Mouse (Mus musculus) embryonic stem cell, embryonic (primary cell): Measurements from ENCODE around the gene Tgoln1.

Experiments
- CTCF ChIA-PET, 4 experiments: fragments of 300-600 bp in 2 of 4; fragments of 350-600 bp in 2 of 4; sonication (Branson Sonifier 250); formaldehyde crosslinking; loops; one replicate each; lab custom pipeline; 2022; ENCODE audit warnings: inconsistent platforms in 2 of 4; lab: Charles Lee
- POLR2A ChIA-PET, 4 experiments: fragments of 300-600 bp in 2 of 4; fragments of 350-600 bp in 2 of 4; sonication (Branson Sonifier 250); formaldehyde crosslinking; loops; one replicate each; lab custom pipeline; 2022; ENCODE audit warnings: antibody characterized with exemption in 4 of 4, inconsistent platforms in 1 of 4; lab: Charles Lee

Gene Tgoln1

DNA sequence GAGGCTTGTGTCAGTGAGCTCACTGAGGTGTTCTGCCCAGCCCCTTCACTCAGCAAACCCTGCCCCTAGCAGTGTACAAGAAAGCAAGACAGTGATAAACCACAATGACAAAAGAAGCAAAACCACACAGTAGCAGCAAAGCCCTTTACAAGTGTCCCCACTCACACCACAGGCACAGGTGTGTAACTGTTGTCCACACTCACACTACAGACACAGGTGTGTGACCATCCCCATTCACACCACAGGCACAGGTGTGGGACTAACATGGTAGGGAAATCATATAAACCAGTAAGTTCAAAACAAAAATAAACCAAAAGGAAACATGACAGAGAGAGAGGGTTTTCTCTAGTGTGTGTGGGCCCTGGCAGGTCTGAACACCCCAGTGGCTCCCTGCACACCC lies 28.5 kb downstream of the Tgoln1 start:
- POLR2A ChIA-PET, result interaction anchor here in 1 of 4 experiments (1.9 kb wide), 1 partner anchor 11 kb away, joined by 5 read pairs; the partner anchor contains the start of genes Elmod3 and Retsat

DNA sequence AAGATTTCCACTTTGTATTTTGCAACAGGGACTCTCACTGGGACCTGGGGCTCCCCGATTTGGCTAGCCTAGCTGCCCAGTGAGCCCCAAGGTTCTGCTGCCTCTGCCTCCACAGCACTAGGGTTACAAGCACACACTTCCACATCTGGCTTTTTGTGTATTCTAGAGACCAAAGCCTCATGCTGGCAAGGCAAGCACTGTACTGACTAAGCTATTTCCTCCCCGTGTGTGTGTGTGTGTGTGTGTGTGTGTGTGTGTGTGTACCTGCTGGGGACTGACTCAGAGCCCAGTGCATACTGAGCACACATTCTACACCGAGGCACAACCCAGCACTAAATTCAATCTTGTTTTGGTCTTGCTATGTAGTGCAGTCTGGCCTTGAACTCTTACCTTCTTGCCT lies 30.1 kb downstream of the Tgoln1 start:
- ChIA-PET POLR2A (interaction anchor here in 1 of 4 experiments (0.5 kb wide), 1 partner anchor 371 kb away, joined by 3 read pairs; no protein-coding TSS in a partner anchor), CTCF (no interaction called here)

More for the DNA sequence above, 28.5 kb downstream of the Tgoln1 start:
- CTCF ChIA-PET, result interaction anchor here in 1 of 4 experiments (1.0 kb wide), 1 partner anchor 180 kb away, joined by 6 read pairs; no protein-coding TSS in a partner anchor

GRCm38 (mm10) chr6:72584154-72584553 lies 32.6 kb downstream of the Tgoln1 start:
- CTCF ChIA-PET, result no interaction called here
- POLR2A ChIA-PET, result interaction anchor here in 3 of 4 experiments (0.7 to 1.7 kb wide), 5 partner anchors 14 to 152 kb away, joined by 3 to 6 read pairs (median 4); partner anchors contain the start of genes Elmod3 (in 2 of the 3), Retsat (in 2 of the 3) and Mat2a (in 1 of the 3)

DNA sequence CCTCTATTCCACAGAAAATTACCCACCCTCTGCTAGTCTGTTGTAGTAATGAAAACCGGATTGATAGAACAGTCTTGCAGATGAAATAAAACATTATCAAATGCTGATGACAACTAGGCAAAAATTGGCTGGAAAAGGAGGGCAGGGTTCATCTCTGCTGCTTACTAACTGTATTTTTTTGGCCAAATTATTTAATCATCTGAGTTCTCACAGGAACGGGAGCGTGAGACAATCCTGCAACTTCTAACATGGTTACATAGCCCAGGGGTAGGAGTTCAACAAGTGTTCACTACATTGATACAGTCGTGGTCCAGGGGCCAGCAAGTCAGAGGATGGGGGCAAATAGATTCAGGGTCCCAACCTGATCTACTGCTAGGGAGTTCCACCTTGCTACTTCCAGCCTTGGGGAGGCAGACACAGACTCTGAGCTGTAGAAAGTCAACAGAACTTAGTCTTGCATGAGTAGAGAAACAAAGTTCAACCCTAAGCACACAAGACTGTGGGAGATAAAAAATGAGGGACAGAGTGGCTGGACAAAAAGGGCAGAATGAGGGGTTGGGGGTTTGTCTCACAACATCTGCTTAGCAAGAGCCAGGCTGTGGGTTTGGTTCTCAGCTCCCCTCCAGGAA lies 33.5 kb downstream of the Tgoln1 start:
- ChIA-PET POLR2A (interaction anchor here in 2 of 4 experiments (0.8 to 1.7 kb wide), 2 partner anchors 15 to 151 kb away, joined by 3 read pairs; partner anchors contain the start of genes Elmod3 (in 1 of the 2) and Retsat (in 1 of the 2)), CTCF (no interaction called here)

- POLR2A ChIA-PET, result interaction anchor here in 1 of 4 experiments (1.2 kb wide), 2 partner anchors 17 to 34 kb away, joined by 3 read pairs; partner anchors contain the start of gene Tgoln1
- CTCF ChIA-PET, result interaction anchor here in 3 of 4 experiments (0.6 to 1.4 kb wide), 4 partner anchors 8 to 20 kb away, joined by 3 read pairs; no protein-coding TSS in a partner anchor
These were observed 35.0 kb downstream of the Tgoln1 start for GRCm38 (mm10) chr6:72581625-72582382.

DNA sequence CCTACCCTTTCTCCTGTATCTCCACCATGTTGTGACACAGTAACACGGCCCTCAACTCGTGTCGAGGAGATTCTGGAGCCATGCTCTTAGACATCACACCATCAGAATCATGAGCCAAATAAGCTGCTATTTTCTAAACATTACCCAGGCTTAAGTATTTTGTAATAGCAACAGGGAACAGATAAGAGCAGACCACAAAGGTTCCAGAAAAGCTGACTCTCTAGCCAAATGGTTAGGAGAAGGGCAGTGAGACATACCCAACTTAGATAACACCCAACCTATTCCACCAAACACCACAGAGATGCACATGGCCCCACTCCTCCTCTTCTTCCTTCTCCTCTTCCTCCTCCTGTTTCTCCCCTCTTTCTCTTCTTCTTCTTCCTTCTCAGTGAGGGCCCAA lies 40.8 kb downstream of the Tgoln1 start:
- POLR2A ChIA-PET, result interaction anchor here in 1 of 4 experiments (0.6 to 2.3 kb wide), 2 partner anchors 51 to 136 kb away, joined by 3 to 6 read pairs; partner anchors contain the start of gene Mat2a
- CTCF ChIA-PET, result interaction anchor here in 1 of 4 experiments (0.6 kb wide), 1 partner anchor 185 kb away, joined by 9 read pairs; the partner anchor contains the start of gene Vamp8

- POLR2A ChIA-PET, result interaction anchor here in 1 of 4 experiments (1.4 to 1.5 kb wide), 2 partner anchors 33 to 132 kb away, joined by 3 read pairs; partner anchors contain the start of gene Mat2a
- CTCF ChIA-PET, result interaction anchor here in 1 of 4 experiments (0.7 kb wide), 1 partner anchor 903 kb away, joined by 3 read pairs; no protein-coding TSS in a partner anchor
These were observed 45.0 kb downstream of the Tgoln1 start for GRCm38 (mm10) chr6:72571826-72572225.

GRCm38 (mm10) chr6:72570644-72571397 lies 46.0 kb downstream of the Tgoln1 start:
- ChIA-PET POLR2A (interaction anchor here in 1 of 4 experiments (0.5 kb wide), 1 partner anchor 174 kb away, joined by 3 read pairs; no protein-coding TSS in a partner anchor), CTCF (interaction anchor here in 1 of 4 experiments (0.5 to 1.5 kb wide), 2 partner anchors 30 to 35 kb away, joined by 3 to 4 read pairs; no protein-coding TSS in a partner anchor)

- POLR2A ChIA-PET, result interaction anchor here in 2 of 4 experiments (0.6 to 1.5 kb wide), 3 partner anchors 9 to 1160 kb away, joined by 3 read pairs; no protein-coding TSS in a partner anchor
- CTCF ChIA-PET, result interaction anchor here in 1 of 4 experiments (0.6 kb wide), 1 partner anchor 10 kb away, joined by 11 read pairs; no protein-coding TSS in a partner anchor
These were observed 48.1 kb downstream of the Tgoln1 start for GRCm38 (mm10) chr6:72568736-72569135.

- CTCF ChIA-PET, result interaction anchor here in 3 of 4 experiments (0.6 to 1.1 kb wide), 10 partner anchors 18 to 261 kb away, joined by 3 to 5 read pairs (median 3); no protein-coding TSS in a partner anchor
- POLR2A ChIA-PET, result interaction anchor here in 2 of 4 experiments (0.8 to 1.5 kb wide), 6 partner anchors 10 to 138 kb away, joined by 3 to 5 read pairs (median 3); partner anchors contain the start of gene Mat2a (in 1 of the 2)
These were observed 49.3 kb downstream of the Tgoln1 start for GRCm38 (mm10) chr6:72567508-72567907.

- CTCF ChIA-PET, result interaction anchor here (0.6 to 1.7 kb wide), 22 partner anchors 8 to 263 kb away, joined by 3 to 15 read pairs (median 3); no protein-coding TSS in a partner anchor
- POLR2A ChIA-PET, result interaction anchor here in 3 of 4 experiments (0.8 to 1.9 kb wide), 7 partner anchors 31 to 141 kb away, joined by 3 to 9 read pairs (median 5); partner anchors contain the start of gene Mat2a (in 1 of the 3)
These were observed 50.8 kb downstream of the Tgoln1 start for GRCm38 (mm10) chr6:72566044-72566443.

DNA sequence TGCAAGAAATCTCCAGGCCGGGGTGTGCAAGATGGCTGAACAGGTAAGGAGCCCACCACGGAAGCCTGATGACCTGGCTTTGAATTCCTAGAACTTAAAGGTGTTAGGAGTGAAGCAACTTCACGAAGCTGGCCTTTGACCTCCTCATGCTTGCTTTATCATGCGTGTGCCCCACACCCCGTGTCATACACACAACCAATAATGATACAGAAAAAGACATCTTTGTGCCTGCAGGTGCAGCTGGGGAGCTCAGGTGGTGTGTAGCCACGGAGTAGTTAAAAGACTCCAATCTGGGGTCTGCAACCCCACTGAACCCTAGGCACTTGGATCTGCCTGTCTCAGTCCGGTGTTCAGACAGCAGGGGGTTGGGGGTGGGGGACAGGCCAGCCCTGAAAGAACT lies 51.3 kb downstream of the Tgoln1 start:
- ChIA-PET POLR2A (interaction anchor here in 3 of 4 experiments (0.6 to 1.9 kb wide), 8 partner anchors 30 to 424 kb away, joined by 3 to 9 read pairs (median 5); partner anchors contain the start of gene Mat2a (in 1 of the 3)), CTCF (interaction anchor here in 3 of 4 experiments (0.6 to 1.7 kb wide), 12 partner anchors 12 to 160 kb away, joined by 3 to 15 read pairs (median 3); no protein-coding TSS in a partner anchor)

DNA sequence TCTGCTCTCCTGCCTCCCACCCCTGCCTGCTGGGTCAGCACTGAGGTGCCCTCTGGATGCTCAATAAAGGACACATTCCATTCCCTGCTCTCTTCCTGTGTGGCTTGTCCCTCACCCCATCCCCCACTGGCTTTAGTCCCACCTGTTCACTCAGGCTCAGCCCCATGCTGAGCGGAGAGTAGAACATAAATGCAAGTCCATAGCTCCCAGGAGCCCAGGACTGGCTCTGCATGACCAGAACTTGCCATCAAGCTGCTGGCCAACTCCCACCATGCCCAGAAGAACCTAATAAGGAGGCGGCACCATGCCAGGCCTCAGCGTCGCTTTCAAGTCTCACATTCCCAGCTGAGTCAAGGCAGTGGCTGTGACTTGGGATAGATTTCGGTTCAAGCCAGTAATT lies 53.9 kb downstream of the Tgoln1 start:
- POLR2A ChIA-PET, result interaction anchor here in 3 of 4 experiments (0.6 to 2.1 kb wide), 8 partner anchors 13 to 167 kb away, joined by 3 to 11 read pairs (median 4); partner anchors contain the start of genes Elmod3 (in 1 of the 3), Ggcx (in 1 of the 3), Mat2a (in 1 of the 3) and Retsat (in 1 of the 3)
- CTCF ChIA-PET, result interaction anchor here in 2 of 4 experiments (0.6 to 2.4 kb wide), 7 partner anchors 28 to 253 kb away, joined by 3 to 15 read pairs (median 4); no protein-coding TSS in a partner anchor

DNA sequence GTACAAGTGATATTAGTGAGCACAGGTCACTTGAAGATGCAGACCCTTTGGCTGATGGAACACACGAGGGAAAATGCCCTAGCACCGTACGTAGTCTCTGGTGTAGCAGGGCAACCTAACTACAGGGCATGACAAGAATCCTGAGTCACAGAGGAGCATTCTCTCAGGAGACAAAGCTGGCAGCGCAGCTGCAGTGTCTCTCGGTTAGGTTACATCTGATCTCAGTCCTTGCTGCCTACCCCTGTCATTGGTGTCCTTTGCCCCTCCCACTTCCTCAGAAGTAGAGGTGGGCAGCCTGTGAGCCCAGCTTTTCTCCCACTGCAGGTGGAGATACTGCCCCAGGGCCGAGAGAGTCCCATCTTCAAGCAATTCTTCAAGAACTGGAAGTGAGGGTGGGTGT lies 54.3 kb downstream of the Tgoln1 start:
- ChIA-PET CTCF (interaction anchor here in 1 of 4 experiments (0.8 to 2.4 kb wide), 3 partner anchors 27 to 253 kb away, joined by 3 to 7 read pairs (median 3); no protein-coding TSS in a partner anchor), POLR2A (interaction anchor here in 3 of 4 experiments (0.6 to 2.1 kb wide), 9 partner anchors 13 to 263 kb away, joined by 3 to 11 read pairs (median 4); partner anchors contain the start of genes Elmod3 (in 1 of the 3), Ggcx (in 1 of the 3), Mat2a (in 1 of the 3) and Retsat (in 1 of the 3))

DNA sequence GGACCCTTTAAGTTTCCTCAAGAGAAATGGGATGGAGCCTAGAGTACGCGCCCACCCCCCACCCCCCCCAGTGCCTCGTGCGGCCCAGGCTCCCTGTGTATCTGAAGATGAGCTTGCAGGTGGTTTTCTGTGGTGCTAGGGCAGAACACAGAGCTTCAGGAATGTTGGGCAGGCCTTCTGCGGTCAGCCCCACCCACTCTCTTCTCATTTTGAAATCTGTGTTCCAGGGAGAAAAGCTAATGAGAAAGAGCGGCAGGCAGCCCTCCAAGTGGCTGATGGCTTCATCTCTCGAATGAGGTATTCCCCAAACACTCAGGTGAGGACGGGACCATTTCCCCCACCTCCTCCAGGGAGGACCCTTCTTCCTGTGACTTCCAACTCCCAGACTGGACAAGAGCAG lies 56.0 kb downstream of the Tgoln1 start:
- POLR2A ChIA-PET, result interaction anchor here (0.7 to 3.0 kb wide), 16 partner anchors 8 to 266 kb away, joined by 3 to 16 read pairs (median 4); partner anchors contain the start of genes Mat2a (in 2 of the 4), Capg (in 1 of the 4) and Ggcx (in 1 of the 4)
- CTCF ChIA-PET, result interaction anchor here (0.6 to 3.0 kb wide), 7 partner anchors 25 to 1748 kb away, joined by 3 to 14 read pairs (median 5); no protein-coding TSS in a partner anchor
